In the genomic region with DNA sequence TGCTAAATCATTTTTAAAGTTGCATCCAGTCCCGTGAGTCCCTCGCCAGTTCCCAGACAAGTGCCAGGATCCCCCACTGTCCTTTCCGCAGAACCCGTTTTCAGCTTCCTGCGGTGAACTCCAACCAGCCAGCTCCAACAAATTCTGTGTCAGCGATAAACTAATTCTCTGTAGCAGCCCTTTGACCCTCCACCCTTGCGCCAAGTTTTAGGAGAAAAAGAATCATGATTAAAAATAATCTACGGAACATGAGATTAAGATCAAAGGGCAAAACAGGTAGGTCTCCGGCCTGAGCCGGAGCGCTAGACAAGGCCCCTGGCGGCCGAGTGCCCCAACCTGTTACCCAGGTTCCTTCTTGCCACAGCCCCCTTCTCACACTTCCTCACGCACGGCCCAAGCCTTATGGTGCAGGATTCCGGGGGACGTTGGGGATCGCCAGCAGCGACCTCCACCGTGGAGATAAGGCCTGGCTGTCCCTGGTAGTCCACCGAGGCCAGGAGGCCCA, we compare ENCODE assay signal across 8 mouse cellular contexts. TPM values are rescaled to one million over a fixed set of nuclear protein-coding genes. Genes with fewer than 3 reads are reported as not detected.
DNase-seq lines count a peak whose midpoint lies in the region; ATAC-seq and TF ChIP-seq lines count a peak whose summit lies in the region.

No protein-coding gene starts in this region.

- H3K4me3 ChIP-seq in lung, embryonic 14.5 days (ENCODE audit: low read depth, low read length): peak overlapping the region; percentile 85
- H3K4me3 ChIP-seq in forebrain, embryonic 13.5 days: peak overlapping the region; percentile 89
- peak overlapping the region; percentile 62 for H3K4me3 ChIP-seq in kidney, embryonic 16.5 days (ENCODE audit: low read length)

- H3K27me3 ChIP-seq in lung, embryonic 14.5 days (ENCODE audit: insufficient read depth, low read length): no peaks in the 10 kb centered on the region
- H3K27me3 ChIP-seq in forebrain, embryonic 13.5 days: no peaks in the 10 kb centered on the region
- H3K27me3 ChIP-seq in kidney, embryonic 16.5 days (ENCODE audit: insufficient read depth, low read length): no peaks in the 10 kb centered on the region

- no peaks in the 10 kb centered on the region for H3K9me3 ChIP-seq in lung, embryonic 14.5 days (ENCODE audit: low read depth, low read length)
- no peaks in the 10 kb centered on the region for H3K9me3 ChIP-seq in forebrain, embryonic 13.5 days (replicated peaks)
- no peaks in the 10 kb centered on the region for H3K9me3 ChIP-seq in kidney, embryonic 16.5 days (ENCODE audit: low read length)

- peak; percentile 79 for ATAC-seq in lung, embryonic 14.5 days (ENCODE audit: insufficient read depth)
- ATAC-seq in forebrain, embryonic 13.5 days: peak; percentile 76
- peak; percentile 83 for ATAC-seq in kidney, embryonic 16.5 days (ENCODE audit: low FRiP score, low TSS enrichment)
- peak; percentile 56 for ATAC-seq in megakaryocyte progenitor cell, adult 5-6 weeks (replicated peaks; ENCODE audit: poor library complexity)

- peaks cover 10% of the 10 kb centered on the region for H3K4me1 ChIP-seq in lung, embryonic 14.5 days (ENCODE audit: insufficient read depth)
- H3K4me1 ChIP-seq in forebrain, embryonic 13.5 days: peaks cover 41% of the 10 kb centered on the region
- peaks cover 24% of the 10 kb centered on the region for H3K4me1 ChIP-seq in kidney, embryonic 16.5 days (ENCODE audit: insufficient read depth, low read length)

- peaks cover 22% of the 10 kb centered on the region for H3K36me3 ChIP-seq in lung, embryonic 14.5 days (ENCODE audit: insufficient read depth)
- H3K36me3 ChIP-seq in forebrain, embryonic 13.5 days (ENCODE audit: poor library complexity, severe bottlenecking): peaks cover 25% of the 10 kb centered on the region
- H3K36me3 ChIP-seq in kidney, embryonic 16.5 days (ENCODE audit: insufficient read depth, low read length): peaks cover 20% of the 10 kb centered on the region; the same call in 1 of the 2 replicates

- under 1% methylated on average over 21 of the region's 21 CpGs for WGBS in lung, embryonic 14.5 days
- under 1% methylated on average over 21 of the region's 21 CpGs for WGBS in forebrain, embryonic 13.5 days
- WGBS in kidney, embryonic 16.5 days: under 1% methylated on average over 21 of the region's 21 CpGs

- H3K4me2 ChIP-seq in lung, embryonic 14.5 days: peak overlapping the region; percentile 77
- H3K4me2 ChIP-seq in forebrain, embryonic 13.5 days: peak overlapping the region; percentile 80
- peak overlapping the region; percentile 64 for H3K4me2 ChIP-seq in kidney, embryonic 16.5 days (replicated peaks; ENCODE audit: low read depth, low read length)

- peak; percentile 47 for DNase-seq in lung, embryonic 14.5 days
- DNase-seq in lung, postnatal 36 days: no peak
- DNase-seq in cerebellum, adult 11 months: peak; percentile 22
- no peak for DNase-seq in spleen, postnatal 10 days (ENCODE audit: low spot score in 2 of 2)
- DNase-seq in frontal cortex, postnatal 14 days (ENCODE audit: low spot score in 2 of 2): no peak

- H3K9ac ChIP-seq in lung, embryonic 14.5 days: peak overlapping the region; percentile 94
- peak overlapping the region; percentile 92 for H3K9ac ChIP-seq in forebrain, embryonic 13.5 days
- H3K9ac ChIP-seq in kidney, embryonic 16.5 days (replicated peaks; ENCODE audit: low read length): peak overlapping the region; percentile 81

- peak; percentile 28 for TF ChIP-seq CTCF in lung, embryonic 14.5 days (IDR thresholded peaks at IDR 0.05; ENCODE audit: low read depth)

- H3K27ac ChIP-seq in lung, embryonic 14.5 days (ENCODE audit: low read depth): peak overlapping the region; percentile 94
- peak overlapping the region; percentile 88 for H3K27ac ChIP-seq in forebrain, embryonic 13.5 days
- H3K27ac ChIP-seq in kidney, embryonic 16.5 days (ENCODE audit: low read length): peak overlapping the region; percentile 93

RNA-seq across cellular contexts. Expression of a gene that starts 0.5 kb away (rescaled TPM):
- polyA plus RNA-seq in lung, embryonic 14.5 days (2014; fragmentation: Nextera tagmentation; extraction: Ambion mirVana): 352 and 375 TPM in 2 replicates
- 696 and 753 TPM in 2 replicates for polyA plus RNA-seq in forebrain, embryonic 13.5 days (2015; fragmentation: Nextera tagmentation; extraction: Ambion mirVana)
- 405 and 508 TPM in 2 replicates for polyA plus RNA-seq in kidney, embryonic 16.5 days (2015; fragmentation: Nextera tagmentation; extraction: Ambion mirVana)
- 231 and 246 TPM in 2 replicates for total RNA-seq in megakaryocyte progenitor cell, adult 5-6 weeks (2015)
- total RNA-seq in megakaryocyte progenitor cell, adult 5-6 weeks (2017): 214 and 220 TPM in 2 replicates

RNA-seq across cellular contexts. Expression of a gene that starts 13.0 kb away (rescaled TPM):
- polyA plus RNA-seq in lung, embryonic 14.5 days (2014; fragmentation: Nextera tagmentation; extraction: Ambion mirVana): 868 and 955 TPM in 2 replicates
- 632 and 719 TPM in 2 replicates for polyA plus RNA-seq in forebrain, embryonic 13.5 days (2015; fragmentation: Nextera tagmentation; extraction: Ambion mirVana)
- 655 and 667 TPM in 2 replicates for polyA plus RNA-seq in kidney, embryonic 16.5 days (2015; fragmentation: Nextera tagmentation; extraction: Ambion mirVana)
- total RNA-seq in megakaryocyte progenitor cell, adult 5-6 weeks (2015): 2,608 and 2,622 TPM in 2 replicates
- total RNA-seq in megakaryocyte progenitor cell, adult 5-6 weeks (2017): 871 and 1,175 TPM in 2 replicates

Comparison
In these comparisons a context has a peak if more than half of its experiments do, and no peak if none do; other contexts are left out.
1. DNase-seq: peak in lung, embryonic 14.5 days (single experiment) and cerebellum, adult 11 months (single experiment); none in lung, postnatal 36 days (single experiment), spleen, postnatal 10 days (0 of 2) and frontal cortex, postnatal 14 days (0 of 2).
2. Peak in every context shown above with its lines, with median percentiles within 50 percentile points of each other: ATAC-seq, H3K27ac ChIP-seq, H3K4me2 ChIP-seq, H3K4me3 ChIP-seq and H3K9ac ChIP-seq.